In genomic region chr6:54762499-54762898, GRCm38 (mm10) we compare ENCODE assay signal across 10 mouse cellular contexts.
"Had no signal": no experiment of that assay in that cellular context is flagged by ENCODE, and none has a peak within 500 bp of the region (broad histone marks: within the 10 kb centered on the region; RNA-seq: fewer than 3 reads in every experiment).

No protein-coding gene starts in this region.

- H3K27me3 ChIP-seq: neural tube, embryonic 15.5 days had no signal

- H3K36me3 ChIP-seq: limb, embryonic 13.5 days; midbrain, embryonic 13.5 days; neural tube, embryonic 15.5 days had no signal

- ATAC-seq: midbrain, embryonic 13.5 days had no signal

- H3K9ac ChIP-seq: limb, embryonic 13.5 days; lung, embryonic 14.5 days; midbrain, embryonic 13.5 days; neural tube, embryonic 15.5 days had no signal

- H3K4me2 ChIP-seq: limb, embryonic 13.5 days; liver, embryonic 11.5 days; lung, embryonic 14.5 days; midbrain, embryonic 13.5 days; neural tube, embryonic 15.5 days had no signal

- H3K4me3 ChIP-seq: limb, embryonic 13.5 days; megakaryocyte, embryonic 14.5 days; midbrain, embryonic 13.5 days; myocyte; neural tube, embryonic 15.5 days had no signal

- H3K27ac ChIP-seq: limb, embryonic 13.5 days; midbrain, embryonic 13.5 days; neural tube, embryonic 15.5 days had no signal

- DNase-seq: left cerebral cortex, postnatal 4 days; lung, embryonic 14.5 days; lung, postnatal 10 days; lung, postnatal 4 days had no signal

- H3K9me3 ChIP-seq: limb, embryonic 13.5 days; megakaryocyte, embryonic 14.5 days; midbrain, embryonic 13.5 days; neural tube, embryonic 15.5 days had no signal
